ENCODE assay signal across 20 mouse cellular contexts in genomic region chr19:3359841-3360588, GRCm38 (mm10). TPM values are rescaled to one million over a fixed set of nuclear protein-coding genes. Genes with fewer than 3 reads are reported as not detected.
A peak's percentile ranks its signal among the peaks of the same experiment; 100 is the strongest.
DNase-seq lines count a peak whose midpoint lies in the region; ATAC-seq lines count a peak whose summit lies in the region.
"Had no signal": no experiment of that assay in that cellular context is flagged by ENCODE, and none has a peak within 500 bp of the region (broad histone marks: within the 10 kb centered on the region; RNA-seq: fewer than 3 reads in every experiment).

No protein-coding gene starts in this region.

- H3K27ac ChIP-seq in forebrain, embryonic 10.5 days: no peak overlapping the region
- H3K27ac ChIP-seq: limb, embryonic 10.5 days; midbrain, embryonic 12.5 days had no signal

- no peaks in the 10 kb centered on the region for H3K4me1 ChIP-seq in forebrain, embryonic 10.5 days
- H3K4me1 ChIP-seq: limb, embryonic 10.5 days; midbrain, embryonic 12.5 days had no signal

- no peaks in the 10 kb centered on the region for H3K27me3 ChIP-seq in forebrain, embryonic 10.5 days (ENCODE audit: poor library complexity, severe bottlenecking)
- H3K27me3 ChIP-seq: midbrain, embryonic 12.5 days had no signal

- H3K36me3 ChIP-seq in forebrain, embryonic 10.5 days (replicated peaks): no peaks in the 10 kb centered on the region
- H3K36me3 ChIP-seq: limb, embryonic 10.5 days; midbrain, embryonic 12.5 days had no signal

- intact Hi-C loops in heart, postnatal 36 days (cut with DNase I): no loop called here
- intact Hi-C loops in gastrocnemius, postnatal 36 days (cut with DNase I): no loop called here

- H3K9me3 ChIP-seq in forebrain, embryonic 10.5 days: peaks cover 6% of the 10 kb centered on the region; the same call in 1 of the 2 replicates
- H3K9me3 ChIP-seq: limb, embryonic 10.5 days; midbrain, embryonic 12.5 days had no signal

- no peak overlapping the region for H3K4me3 ChIP-seq in forebrain, embryonic 10.5 days
- H3K4me3 ChIP-seq: erythroblast, embryonic 14.5 days; limb, embryonic 10.5 days; midbrain, embryonic 12.5 days had no signal

- peak; percentile 94 for DNase-seq in heart, adult 11 months
- DNase-seq in heart, postnatal 36 days: no peak
- peak; percentile 83 for DNase-seq in 416B (ENCODE audit: low read depth)
- peak; percentile 19 for DNase-seq in brain, adult 2 months (ENCODE audit: low read depth, low spot score)
- no peak for DNase-seq in forebrain, embryonic 10.5 days (ENCODE audit: extremely low spot score, low spot score)
- DNase-seq in right cerebral cortex, postnatal 10 days (ENCODE audit: low spot score in 2 of 2): no peak
- no peak for DNase-seq in gastrocnemius, postnatal 36 days
- DNase-seq: adrenal gland, postnatal 25 days; cerebellum, adult 11-12 months; gastrocnemius, postnatal 25 days; kidney, postnatal 25 days; layer of hippocampus, postnatal 36 days; lung, adult 18-20 months; thymus, postnatal 25 days had no signal

- 91% methylated on average over 13 of the region's 13 CpGs for whole genome bisulfite sequencing in forebrain, embryonic 10.5 days

- ATAC-seq in megakaryocyte, adult 5-6 weeks (ENCODE audit: poor library complexity, severe bottlenecking): peak; percentile 89
- ATAC-seq: intestine, postnatal 0 days had no signal

RNA-seq across cellular contexts. Expression of gene Tesmin, which starts 28.6 kb away (rescaled TPM):
- 1 to 10 TPM; 3.5 to 4.1 TPM for total RNA-seq in heart, postnatal 36 days (2021)
- total RNA-seq in megakaryocyte, adult 5-6 weeks (2015): 1.4 and 4.0 TPM in 2 replicates
- total RNA-seq in megakaryocyte, adult 5-6 weeks (2017): 1.3 and 2.8 TPM in 2 replicates
- polyA plus RNA-seq in forebrain, embryonic 10.5 days (2016; fragmentation: Nextera tagmentation; extraction: Ambion mirVana): 0.17 and 0.22 TPM in 2 replicates
- 1 to 10 TPM in 1 of 2 experiments, under 1 TPM in 1; 0.39 to 1.3 TPM for total RNA-seq in gastrocnemius, postnatal 36 days (2021)

RNA-seq across cellular contexts. Expression of gene Cpt1a, which starts 37.9 kb away (rescaled TPM):
- total RNA-seq in heart, postnatal 36 days (2021): 10 to 100 TPM; 69.2 to 94.6 TPM
- 69.6 and 73.1 TPM in 2 replicates for total RNA-seq in megakaryocyte, adult 5-6 weeks (2015)
- total RNA-seq in megakaryocyte, adult 5-6 weeks (2017): 56.2 and 66.0 TPM in 2 replicates
- polyA plus RNA-seq in forebrain, embryonic 10.5 days (2016; fragmentation: Nextera tagmentation; extraction: Ambion mirVana): 5.5 and 6.0 TPM in 2 replicates
- total RNA-seq in gastrocnemius, postnatal 36 days (2021): 10 to 100 TPM; 11.7 to 19.0 TPM

RNA-seq across cellular contexts. Expression of gene Gal, which starts 54.3 kb away (rescaled TPM):
- not detected for total RNA-seq in heart, postnatal 36 days (2021)
- total RNA-seq in megakaryocyte, adult 5-6 weeks (2015): 1.1 and 2.0 TPM in 2 replicates
- 0.70 TPM in 1 of 2 replicates, not detected in the other for total RNA-seq in megakaryocyte, adult 5-6 weeks (2017)
- 0.54 and 0.81 TPM in 2 replicates for polyA plus RNA-seq in forebrain, embryonic 10.5 days (2016; fragmentation: Nextera tagmentation; extraction: Ambion mirVana)
- total RNA-seq in gastrocnemius, postnatal 36 days (2021): under 1 TPM; 0.35 to 0.41 TPM
- total RNA-seq: heart, postnatal 25 days had no signal
- polyA plus RNA-seq: erythroblast, embryonic 14.5 days had no signal

Comparison
In these comparisons a context has a peak if more than half of its experiments do, and no peak if none do; other contexts are left out.
1. DNase-seq: peak in heart, adult 11 months (single experiment), 416B (single experiment) and brain, adult 2 months (single experiment); none in heart, postnatal 36 days (0 of 2), forebrain, embryonic 10.5 days (single experiment), right cerebral cortex, postnatal 10 days (0 of 2) and gastrocnemius, postnatal 36 days (0 of 2).